Mouse (Mus musculus) E14TG2a.4 (cell line): ENCODE measurements around the gene Pde4dip.

Source experiments
- CTCF ChIP-seq: conservative IDR thresholded peaks from 2 replicates; pipeline ENCODE4 v1.5.1; 2014; ENCODE audit warnings: low read length
- POU5F1 ChIP-seq: IDR thresholded peaks from 2 replicates; pipeline ENCODE4 v1.6.1; 2014; ENCODE audit warnings: low read length, borderline replicate concordance

GRCm38 (mm10) chr3:97818383-97818982, 70.0 kb downstream of the Pde4dip start:
- TF ChIP-seq CTCF (no peak), POU5F1 (no peak)
